Comparison of ENCODE assay signal across 8 mouse cellular contexts in genomic region chr14:25420987-25421386, GRCm38 (mm10). TPM values are rescaled to one million over a fixed set of nuclear protein-coding genes. Genes with fewer than 3 reads are reported as not detected.
DNase-seq lines count a peak whose midpoint lies in the region; ATAC-seq and TF ChIP-seq lines count a peak whose summit lies in the region.

No protein-coding gene starts in this region.

- H3K4me3 ChIP-seq in kidney, adult 2 months (ENCODE audit: insufficient read depth, low read depth, low read length), result no peak overlapping the region
- no peak overlapping the region for H3K4me3 ChIP-seq in neural tube, embryonic 14.5 days (ENCODE audit: low read depth, low read length)

- WGBS in kidney, adult 2 months, result 65% methylated on average over 1 of the region's 1 CpGs
- 89% methylated on average over 1 of the region's 1 CpGs for WGBS in neural tube, embryonic 14.5 days

- no peaks in the 10 kb centered on the region for H3K36me3 ChIP-seq in kidney, adult 2 months (ENCODE audit: control insufficient read depth, insufficient read depth, low read length)
- H3K36me3 ChIP-seq in neural tube, embryonic 14.5 days (ENCODE audit: control insufficient read depth, insufficient read depth, low read length), result no peaks in the 10 kb centered on the region

- TF ChIP-seq POLR2A in kidney, adult 2 months (IDR thresholded peaks at IDR 0.05; ENCODE audit: low read depth, low read length), result no peak

- H3K27me3 ChIP-seq in kidney, adult 2 months (replicated peaks; ENCODE audit: control insufficient read depth, insufficient read depth, low read length), result no peaks in the 10 kb centered on the region
- H3K27me3 ChIP-seq in neural tube, embryonic 14.5 days (ENCODE audit: control insufficient read depth, insufficient read depth, low read length), result no peaks in the 10 kb centered on the region

- no peak for TF ChIP-seq CTCF in kidney, adult 2 months (conservative IDR thresholded peaks at IDR 0.05; ENCODE audit: insufficient read depth, insufficient read length, low read depth, low read length)

- no peak overlapping the region for H3K4me2 ChIP-seq in neural tube, embryonic 14.5 days (ENCODE audit: low read depth, low read length)

- H3K9me3 ChIP-seq in neural tube, embryonic 14.5 days (ENCODE audit: control insufficient read depth, low read length), result no peaks in the 10 kb centered on the region

- no peak overlapping the region for H3K27ac ChIP-seq in kidney, adult 2 months (ENCODE audit: insufficient read depth, low read depth, low read length)
- peak overlapping the region; percentile 89 for H3K27ac ChIP-seq in neural tube, embryonic 14.5 days (ENCODE audit: low read depth, low read length)

- no peaks in the 10 kb centered on the region for H3K4me1 ChIP-seq in kidney, adult 2 months (ENCODE audit: control insufficient read depth, insufficient read depth, low read length)
- peaks cover 10% of the 10 kb centered on the region for H3K4me1 ChIP-seq in neural tube, embryonic 14.5 days (ENCODE audit: control insufficient read depth, insufficient read depth, low read length)

- ATAC-seq in neural tube, embryonic 14.5 days (ENCODE audit: low read depth), result peak; percentile 38

- peak; percentile 13 for DNase-seq in 3T3-L1 (ENCODE audit: low read depth, low spot score)
- DNase-seq in adipocyte (ENCODE audit: low spot score), result peak; percentile 35
- DNase-seq in gastrocnemius, postnatal 10 days, result peak; percentile 46
- DNase-seq in kidney, adult 2 months, result peak; percentile 60
- DNase-seq in thymus, postnatal 10 days (ENCODE audit: low spot score in 2 of 2), result no peak
- no peak for DNase-seq in ovary, postnatal 10 days (ENCODE audit: low spot score)
- no peak for DNase-seq in spleen, adult 18-20 months

- no peak overlapping the region for H3K9ac ChIP-seq in neural tube, embryonic 14.5 days (replicated peaks; ENCODE audit: low read depth, low read length)

RNA-seq across cellular contexts. Expression of gene Zmiz1, which starts 38.0 kb away (rescaled TPM):
- 10 to 100 TPM; 31.6 to 43.8 TPM for total RNA-seq in gastrocnemius, postnatal 10 days (2021)
- 37.8 and 42.6 TPM in 2 replicates for polyA plus RNA-seq in kidney, adult 2 months (2012; rRNA removed)
- 72.7 and 75.0 TPM in 2 replicates for polyA plus RNA-seq in neural tube, embryonic 14.5 days (2014; fragmentation: Nextera tagmentation; extraction: Ambion mirVana)

Comparison
In these comparisons a context has a peak if more than half of its experiments do, and no peak if none do; other contexts are left out.
1. DNase-seq: peak in 3T3-L1 (single experiment), adipocyte (single experiment), gastrocnemius, postnatal 10 days (single experiment) and kidney, adult 2 months (single experiment); none in thymus, postnatal 10 days (0 of 2), ovary, postnatal 10 days (single experiment) and spleen, adult 18-20 months (0 of 2).